Mouse (Mus musculus) monocyte, adult 5-6 weeks (primary cell): ENCODE measurements around the gene Nxph3. TPM values are rescaled to one million over a fixed set of nuclear protein-coding genes. Genes with fewer than 3 reads are reported as not detected.

Experiments
- total RNA-seq: library from RNA; stranded (forward); fragments of 200-1000, 200-491, 200-594 nt; gene quantifications from 3 replicates; pipeline ENCODE4 v1.2.3, GENCODE M21; 2017

Gene Nxph3
- total RNA-seq, 1 experiment from 2014 or later = not detected

Other genes with a start within 250 kb of the Nxph3 start
- 72.7 to 88.8 TPM (median 87.7 TPM) in 3 replicates for gene Kat7, start 204.3 kb downstream of the Nxph3 start, total RNA-seq
- 18.7 to 46.1 TPM (median 31.6 TPM) in 3 replicates for gene Fam117a, start 177.6 kb downstream of the Nxph3 start, total RNA-seq
- gene Slc35b1, start 129.9 kb downstream of the Nxph3 start, total RNA-seq = 42.2 to 79.4 TPM (median 58.1 TPM) in 3 replicates
- 68.6 to 98.9 TPM (median 97.4 TPM) in 3 replicates for gene Spop, start 100.5 kb downstream of the Nxph3 start, total RNA-seq
- gene Ngfr, start 73.2 kb upstream of the Nxph3 start, total RNA-seq = 0.21 to 1.3 TPM (median 0.58 TPM) in 3 replicates
- 31.8 to 48.7 TPM (median 44.4 TPM) in 3 replicates for gene Phb, start 152.4 kb upstream of the Nxph3 start, total RNA-seq
- 15.2 to 48.6 TPM (median 24.2 TPM) in 3 replicates for gene Zfp652, start 198.1 kb upstream of the Nxph3 start, total RNA-seq
- gene B130006D01Rik, start 209.0 kb upstream of the Nxph3 start, total RNA-seq = 2.5 to 6.1 TPM (median 5.2 TPM) in 3 replicates